ENCODE assay signal across 23 mouse cellular contexts in genomic region chr19:34043008-34043407, GRCm38 (mm10). TPM values are rescaled to one million over a fixed set of nuclear protein-coding genes. Genes with fewer than 3 reads are reported as not detected.
DNase-seq lines count a peak whose midpoint lies in the region; ATAC-seq lines count a peak whose summit lies in the region.
"Had no signal": no experiment of that assay in that cellular context is flagged by ENCODE, and none has a peak within 500 bp of the region (broad histone marks: within the 10 kb centered on the region; RNA-seq: fewer than 3 reads in every experiment).

No protein-coding gene starts in this region.

- no peaks in the 10 kb centered on the region for H3K9me3 ChIP-seq in heart, embryonic 11.5 days (replicated peaks; ENCODE audit: control insufficient read depth, low read length)
- H3K9me3 ChIP-seq: embryonic facial prominence, embryonic 13.5 days; forebrain, embryonic 10.5 days; G1E; hindbrain, embryonic 13.5 days had no signal

- H3K9ac ChIP-seq in heart, embryonic 11.5 days (ENCODE audit: low read depth, low read length), result no peak overlapping the region
- H3K9ac ChIP-seq: embryonic facial prominence, embryonic 13.5 days; hindbrain, embryonic 13.5 days; lung, embryonic 14.5 days had no signal

- no peaks in the 10 kb centered on the region for H3K36me3 ChIP-seq in heart, embryonic 11.5 days (ENCODE audit: control insufficient read depth, insufficient read depth, low read length)
- H3K36me3 ChIP-seq: embryonic facial prominence, embryonic 13.5 days; forebrain, embryonic 10.5 days; G1E; hindbrain, embryonic 13.5 days had no signal

- peak; percentile 19 for DNase-seq in embryo, embryonic 11 days
- no peak for DNase-seq in embryo, embryonic 10 days (ENCODE audit: low spot score)
- DNase-seq in 3T3-L1 (ENCODE audit: low read depth, low spot score) (peak; percentile 88), adipocyte (ENCODE audit: low spot score) (peak; percentile 28)
- DNase-seq in fat pad, adult 2 months (ENCODE audit: extremely low read depth, low read depth, low spot score), result peak; percentile 59
- DNase-seq: cerebellum, postnatal 25 days; gastrocnemius, postnatal 25 days; kidney, adult 11 months; kidney, postnatal 10 days; liver; lung, embryonic 14.5 days; right cerebral cortex, postnatal 4 days had no signal

- no peak overlapping the region for H3K4me3 ChIP-seq in heart, embryonic 11.5 days (ENCODE audit: low read depth, low read length)
- H3K4me3 ChIP-seq: embryonic facial prominence, embryonic 13.5 days; forebrain, embryonic 10.5 days; hindbrain, embryonic 13.5 days had no signal

- ATAC-seq in heart, embryonic 11.5 days (replicated peaks; ENCODE audit: insufficient number of reproducible peaks, low FRiP score, low TSS enrichment), result no peak
- no peak for ATAC-seq in monocyte, adult 5-6 weeks (replicated peaks; ENCODE audit: insufficient number of reproducible peaks, low FRiP score, low TSS enrichment, poor library complexity, severe bottlenecking)
- no peak for ATAC-seq in inflammation-experienced regulatory T-cells, adult 6 months

- no peaks in the 10 kb centered on the region for H3K4me1 ChIP-seq in heart, embryonic 11.5 days (ENCODE audit: control insufficient read depth, insufficient read depth, low read length)
- H3K4me1 ChIP-seq: embryonic facial prominence, embryonic 13.5 days; forebrain, embryonic 10.5 days; hindbrain, embryonic 13.5 days had no signal

- 76% methylated on average over 6 of the region's 6 CpGs for WGBS in heart, embryonic 11.5 days (ENCODE audit: insufficient replicate concordance)

- no peaks in the 10 kb centered on the region for H3K27me3 ChIP-seq in heart, embryonic 11.5 days (ENCODE audit: control insufficient read depth, insufficient read depth, low read length)
- H3K27me3 ChIP-seq: embryonic facial prominence, embryonic 13.5 days; hindbrain, embryonic 13.5 days had no signal

- no peak overlapping the region for H3K4me2 ChIP-seq in heart, embryonic 11.5 days
- H3K4me2 ChIP-seq: embryonic facial prominence, embryonic 13.5 days; hindbrain, embryonic 13.5 days; lung, embryonic 14.5 days had no signal

- no peak overlapping the region for H3K27ac ChIP-seq in heart, embryonic 11.5 days (ENCODE audit: low read depth, low read length)
- H3K27ac ChIP-seq: embryonic facial prominence, embryonic 13.5 days; forebrain, embryonic 10.5 days; hindbrain, embryonic 13.5 days; macrophage had no signal

RNA-seq across cellular contexts. Expression of gene Lipn, which starts 24.1 kb away (rescaled TPM):
- not detected in 2 replicates for polyA plus RNA-seq in heart, embryonic 11.5 days (2014; fragmentation: Nextera tagmentation; extraction: Ambion mirVana)
- not detected in 3 replicates for total RNA-seq in monocyte, adult 5-6 weeks (2017)
- polyA plus RNA-seq in inflammation-experienced regulatory T-cells, adult 6 months (2017; shearing (Covaris generic)), result not detected
- total RNA-seq: G1E; gastrocnemius, postnatal 25 days; left cerebral cortex, postnatal 10 days had no signal
- polyA plus RNA-seq: embryonic facial prominence, embryonic 13.5 days; forebrain, embryonic 10.5 days; G1E; heart, embryonic 14.5 days; hindbrain, embryonic 13.5 days; lung, embryonic 14.5 days; urinary bladder, adult 2 months had no signal

RNA-seq across cellular contexts. Expression of gene Lipk, which starts 34.9 kb away (rescaled TPM):
- not detected in 2 replicates for polyA plus RNA-seq in heart, embryonic 11.5 days (2014; fragmentation: Nextera tagmentation; extraction: Ambion mirVana)
- not detected in 3 replicates for total RNA-seq in monocyte, adult 5-6 weeks (2017)
- polyA plus RNA-seq in inflammation-experienced regulatory T-cells, adult 6 months (2017; shearing (Covaris generic)), result not detected
- total RNA-seq: gastrocnemius, postnatal 25 days had no signal
- polyA plus RNA-seq: forebrain, embryonic 10.5 days; G1E; heart, embryonic 14.5 days; hindbrain, embryonic 13.5 days; lung, embryonic 14.5 days; macrophage had no signal

RNA-seq across cellular contexts. Expression of gene Lipm, which starts 57.7 kb away (rescaled TPM):
- polyA plus RNA-seq in heart, embryonic 11.5 days (2014; fragmentation: Nextera tagmentation; extraction: Ambion mirVana), result not detected in 2 replicates
- not detected in 3 replicates for total RNA-seq in monocyte, adult 5-6 weeks (2017)
- polyA plus RNA-seq in inflammation-experienced regulatory T-cells, adult 6 months (2017; shearing (Covaris generic)), result not detected
- total RNA-seq: G1E; gastrocnemius, postnatal 25 days had no signal
- polyA plus RNA-seq: forebrain, embryonic 10.5 days; G1E; heart, embryonic 14.5 days; hindbrain, embryonic 13.5 days; lung, embryonic 14.5 days; macrophage had no signal
